Mouse (Mus musculus): Measurements from ENCODE around the gene Jmjd8. TPM values are rescaled to one million over a fixed set of nuclear protein-coding genes. Genes with fewer than 3 reads are reported as not detected.
A peak's percentile ranks its signal among the peaks of the same experiment; 100 is the strongest.

The Jmjd8 gene
- polyA plus RNA-seq, 1 experiment from 2014 or later: 55.4 TPM

DNA sequence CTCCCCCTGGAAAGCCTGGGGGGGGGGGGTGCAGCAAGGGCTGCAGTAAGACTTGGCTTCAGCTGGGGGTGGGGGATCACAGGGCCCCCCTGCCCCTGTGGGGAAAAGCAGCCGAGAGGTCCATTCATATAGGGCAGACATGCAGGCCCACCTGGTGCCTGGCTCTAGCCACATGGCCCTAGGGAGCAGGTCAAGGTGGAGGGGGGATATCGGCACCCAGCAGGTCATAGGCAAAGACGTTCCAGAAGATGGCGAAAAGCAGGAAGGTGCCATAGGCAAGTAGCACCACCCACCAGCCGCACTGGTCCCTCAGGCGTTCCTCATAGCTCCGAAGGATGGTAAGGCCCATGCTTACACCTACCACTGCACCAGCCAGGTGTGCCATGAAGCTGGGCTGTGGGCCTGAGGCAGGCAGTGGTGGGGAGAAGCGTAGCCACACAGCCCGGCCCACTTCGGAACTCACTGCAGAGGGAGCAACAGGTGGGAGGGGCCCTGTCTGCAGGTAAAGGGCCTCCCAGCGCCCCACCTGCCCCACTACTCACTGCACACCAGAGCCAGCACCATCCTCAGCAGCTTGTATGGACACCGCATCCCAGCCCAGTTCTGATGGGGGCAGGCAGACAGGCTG lies 6.0 kb downstream of the Jmjd8 start:
- Histone ChIP-seq H3K9ac (ENCODE audit: low read depth, low read length) (peak overlapping the region; percentile 77), H3K9me3 (ENCODE audit: control insufficient read depth, low read length) (no peaks in the 10 kb centered on the region), H3K27me3 (replicated peaks; ENCODE audit: control insufficient read depth, insufficient read depth, low read length) (no peaks in the 10 kb centered on the region), H3K27ac (ENCODE audit: low read depth, low read length) (no peak overlapping the region; the same call in 1 of the 2 replicates), H3K36me3 (ENCODE audit: control insufficient read depth, insufficient read depth, low read length) (peaks cover 27% of the 10 kb centered on the region), H3K4me1 (ENCODE audit: control insufficient read depth, insufficient read depth, low read depth, low read length) (peaks cover 70% of the 10 kb centered on the region), H3K4me2 (ENCODE audit: low read length) (peak overlapping the region; percentile 78), H3K4me3 (ENCODE audit: low read length) (peak overlapping the region; percentile 74; the same call in 1 of the 2 replicates)
- 84% methylated on average over 12 of the region's 12 CpGs for WGBS
- ATAC-seq: no peak

DNA sequence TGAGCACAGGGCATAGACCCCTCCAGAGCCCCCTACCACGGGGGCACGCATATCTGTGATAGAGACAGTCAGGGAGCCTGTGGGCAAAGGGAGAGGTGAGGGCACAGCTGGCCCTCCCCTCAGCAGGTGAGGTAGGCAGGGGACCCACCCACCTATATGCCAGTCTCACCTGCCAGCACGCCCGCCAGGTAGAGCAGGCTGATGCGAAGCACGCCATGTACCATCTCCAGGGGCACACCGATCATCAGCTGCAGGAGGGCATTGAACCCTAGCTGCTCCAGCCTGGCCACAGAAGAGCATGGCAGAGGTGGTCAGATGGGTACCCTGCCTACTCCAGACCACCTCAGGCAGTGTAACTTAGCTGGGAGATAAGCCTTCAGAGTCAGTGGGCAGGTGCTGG lies 6.6 kb downstream of the Jmjd8 start:
- Histone ChIP-seq H3K9ac (ENCODE audit: low read depth, low read length) (peak overlapping the region; percentile 38), H3K9me3 (ENCODE audit: control insufficient read depth, low read length) (no peaks in the 10 kb centered on the region), H3K4me1 (ENCODE audit: control insufficient read depth, insufficient read depth, low read depth, low read length) (peaks cover 65% of the 10 kb centered on the region), H3K27ac (ENCODE audit: low read depth, low read length) (no peak overlapping the region), H3K27me3 (replicated peaks; ENCODE audit: control insufficient read depth, insufficient read depth, low read length) (no peaks in the 10 kb centered on the region), H3K36me3 (ENCODE audit: control insufficient read depth, insufficient read depth, low read length) (peaks cover 29% of the 10 kb centered on the region), H3K4me3 (ENCODE audit: low read length) (no peak overlapping the region), H3K4me2 (ENCODE audit: low read length) (peak overlapping the region; percentile 5)
- no peak for ATAC-seq
- 97% methylated on average over 7 of the region's 7 CpGs for WGBS

DNA sequence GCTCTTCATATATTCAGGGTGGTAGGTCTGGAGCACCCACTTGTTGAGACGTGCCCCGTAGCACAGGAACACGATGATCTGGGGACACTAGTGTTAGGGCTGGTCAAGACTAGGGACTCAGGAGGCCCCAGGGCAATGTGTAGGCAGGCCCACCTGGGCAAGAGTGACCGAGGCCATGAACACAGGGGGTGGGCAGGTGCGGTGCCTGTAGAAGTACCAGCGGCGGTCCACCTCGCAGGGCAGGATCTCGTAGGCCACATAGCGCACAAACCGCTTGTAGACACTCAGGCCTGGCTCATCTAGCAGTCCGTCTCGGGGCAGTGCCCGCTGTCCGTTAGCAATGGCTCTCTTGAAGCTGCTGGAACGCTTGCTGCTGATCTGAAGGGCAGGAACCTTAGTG lies 7.1 kb downstream of the Jmjd8 start:
- peak overlapping the region; percentile 55; the same call in 1 of the 2 replicates for H3K4me3 ChIP-seq (ENCODE audit: low read length)
- peak overlapping the region; percentile 85 for H3K4me2 ChIP-seq (ENCODE audit: low read length)
- peaks cover 60% of the 10 kb centered on the region for H3K4me1 ChIP-seq (ENCODE audit: control insufficient read depth, insufficient read depth, low read depth, low read length)
- no peaks in the 10 kb centered on the region for H3K9me3 ChIP-seq (ENCODE audit: control insufficient read depth, low read length)
- no peak overlapping the region; the same call in 1 of the 2 replicates for H3K9ac ChIP-seq (ENCODE audit: low read depth, low read length)
- peak overlapping the region; percentile 93 for H3K27ac ChIP-seq (ENCODE audit: low read depth, low read length)
- WGBS: 92% methylated on average over 16 of the region's 16 CpGs
- H3K27me3 ChIP-seq (replicated peaks; ENCODE audit: control insufficient read depth, insufficient read depth, low read length): no peaks in the 10 kb centered on the region
- ATAC-seq: no peak
- H3K36me3 ChIP-seq (ENCODE audit: control insufficient read depth, insufficient read depth, low read length): peaks cover 29% of the 10 kb centered on the region

DNA sequence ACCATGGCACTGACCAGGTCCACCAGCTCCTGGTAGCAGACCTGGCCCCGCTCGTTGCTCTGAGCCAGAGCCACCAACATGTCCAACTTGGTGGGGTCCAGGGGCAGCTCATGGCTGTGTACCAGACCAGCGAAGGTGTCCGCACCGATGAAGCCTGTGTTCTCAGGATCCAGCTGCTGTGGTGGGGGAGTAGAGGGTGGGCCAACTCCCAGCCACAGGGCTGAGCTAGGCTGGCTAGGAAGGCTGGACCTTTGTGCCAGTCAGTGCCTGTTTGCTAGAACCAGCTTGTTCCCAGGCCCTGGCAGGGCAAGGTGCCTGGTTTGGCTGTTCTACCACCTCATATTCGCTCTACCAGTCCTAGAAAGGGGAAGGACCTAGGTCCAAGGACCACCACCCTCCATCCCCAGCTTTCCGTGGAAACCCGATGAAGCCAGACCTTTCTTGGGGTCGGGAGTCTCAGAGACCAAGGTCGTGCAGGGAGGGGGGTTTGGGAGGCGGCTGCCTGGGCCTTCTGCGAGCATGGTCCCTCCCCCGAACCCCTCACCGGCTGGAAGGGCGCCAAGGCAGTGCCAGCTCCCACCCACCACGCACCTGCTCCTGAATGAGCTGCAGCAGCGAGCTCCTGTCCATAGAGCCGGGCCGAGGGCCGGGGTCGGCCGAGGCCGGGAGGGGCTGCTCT lies 7.9 kb downstream of the Jmjd8 start:
- Histone ChIP-seq H3K9ac (ENCODE audit: low read depth, low read length) (peak overlapping the region; percentile 92), H3K4me2 (ENCODE audit: low read length) (peak overlapping the region; percentile 85), H3K4me3 (ENCODE audit: low read length) (peak overlapping the region; percentile 55), H3K27me3 (replicated peaks; ENCODE audit: control insufficient read depth, insufficient read depth, low read length) (no peaks in the 10 kb centered on the region), H3K4me1 (ENCODE audit: control insufficient read depth, insufficient read depth, low read depth, low read length) (peaks cover 53% of the 10 kb centered on the region), H3K9me3 (ENCODE audit: control insufficient read depth, low read length) (no peaks in the 10 kb centered on the region), H3K36me3 (ENCODE audit: control insufficient read depth, insufficient read depth, low read length) (peaks cover 30% of the 10 kb centered on the region), H3K27ac (ENCODE audit: low read depth, low read length) (peak overlapping the region; percentile 93)
- 19% methylated on average over 23 of the region's 23 CpGs for WGBS
- ATAC-seq: no peak; the same call in 1 of the 2 replicates

DNA sequence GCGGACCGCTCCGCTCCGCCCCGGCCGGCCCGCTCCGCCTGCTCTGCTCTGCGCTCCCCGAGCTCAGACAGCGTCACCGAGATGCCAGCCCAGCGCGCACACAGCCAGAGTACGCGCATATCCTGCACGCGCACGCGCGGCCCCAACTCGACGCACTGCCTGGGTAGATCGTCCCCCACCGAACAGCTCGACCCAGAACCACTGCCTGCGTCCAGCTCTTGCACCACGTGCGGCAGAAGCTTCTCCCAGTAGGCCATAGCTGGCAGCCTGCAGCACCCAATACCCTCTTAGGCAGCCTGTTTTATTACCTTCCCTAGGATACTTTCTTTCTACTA lies 8.4 kb downstream of the Jmjd8 start, which contains the start of gene Rhbdl1:
TSS of gene Rhbdl1 (minus strand) at position 220 of the 335 bp plus-strand sequence.
- Histone ChIP-seq H3K4me3 (ENCODE audit: low read length) (peak within 1 kb of the TSS; percentile 55), H3K4me2 (ENCODE audit: low read length) (peak within 1 kb of the TSS; percentile 85), H3K27me3 (replicated peaks; ENCODE audit: control insufficient read depth, insufficient read depth, low read length) (no peaks in the 10 kb centered on the region), H3K9ac (ENCODE audit: low read depth, low read length) (peak within 1 kb of the TSS; percentile 92), H3K9me3 (ENCODE audit: control insufficient read depth, low read length) (no peaks in the 10 kb centered on the region), H3K27ac (ENCODE audit: low read depth, low read length) (peak within 1 kb of the TSS; percentile 93), H3K36me3 (ENCODE audit: control insufficient read depth, insufficient read depth, low read length) (peaks cover 35% of the 10 kb centered on the region), H3K4me1 (ENCODE audit: control insufficient read depth, insufficient read depth, low read depth, low read length) (peaks cover 47% of the 10 kb centered on the region)
- WGBS: under 1% methylated on average over 29 of the region's 29 CpGs
- peak; percentile 52 for ATAC-seq

DNA sequence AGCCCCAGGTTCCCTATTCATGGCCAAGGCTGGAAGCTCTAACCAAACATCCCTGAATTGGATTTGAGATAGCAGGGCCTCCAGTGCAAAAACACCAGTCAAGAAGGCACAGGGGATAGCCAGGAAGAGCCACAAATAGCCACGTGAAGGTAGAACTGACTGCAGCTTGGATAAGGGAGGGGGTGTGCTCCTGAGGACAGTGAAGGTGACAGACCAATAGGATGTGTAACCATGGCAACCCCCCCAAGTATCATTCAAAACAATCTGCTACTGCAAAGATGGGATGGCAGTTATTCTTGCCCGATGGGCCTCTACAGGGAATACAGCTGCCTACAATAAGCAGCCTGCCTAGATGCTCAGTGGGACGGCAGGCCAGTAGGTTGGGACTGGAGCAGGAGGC lies 8.9 kb downstream of the Jmjd8 start:
- peak overlapping the region; percentile 92 for H3K9ac ChIP-seq (ENCODE audit: low read depth, low read length)
- H3K4me2 ChIP-seq (ENCODE audit: low read length): peak overlapping the region; percentile 85
- H3K4me1 ChIP-seq (ENCODE audit: control insufficient read depth, insufficient read depth, low read depth, low read length): peaks cover 46% of the 10 kb centered on the region
- peak overlapping the region; percentile 93 for H3K27ac ChIP-seq (ENCODE audit: low read depth, low read length)
- no peak for ATAC-seq
- no peaks in the 10 kb centered on the region for H3K27me3 ChIP-seq (replicated peaks; ENCODE audit: control insufficient read depth, insufficient read depth, low read length)
- peaks cover 40% of the 10 kb centered on the region for H3K36me3 ChIP-seq (ENCODE audit: control insufficient read depth, insufficient read depth, low read length)
- no peaks in the 10 kb centered on the region for H3K9me3 ChIP-seq (ENCODE audit: control insufficient read depth, low read length)
- H3K4me3 ChIP-seq (ENCODE audit: low read length): no peak overlapping the region
- 7% methylated on average over 3 of the region's 3 CpGs for WGBS

DNA sequence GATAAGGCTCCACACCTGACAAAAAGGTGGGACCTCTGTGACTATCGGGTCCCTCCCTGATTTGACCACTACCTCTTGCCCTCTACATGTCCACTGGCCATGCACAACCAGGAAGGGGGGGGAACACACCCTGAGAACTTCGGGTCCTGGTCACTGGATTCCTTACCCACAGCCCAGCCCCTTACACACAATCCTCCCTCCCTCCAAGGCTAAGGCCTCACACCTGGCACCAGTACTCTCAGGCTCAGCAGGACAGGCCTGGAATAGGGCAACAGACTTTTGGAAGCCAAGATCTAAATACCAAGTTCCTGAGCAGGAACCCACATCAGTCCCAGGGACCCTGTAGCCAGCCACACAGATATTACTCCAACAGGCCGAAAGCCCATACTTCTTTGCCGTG lies 10.2 kb downstream of the Jmjd8 start:
- no peak for ATAC-seq
- peaks cover 52% of the 10 kb centered on the region for H3K4me1 ChIP-seq (ENCODE audit: control insufficient read depth, insufficient read depth, low read depth, low read length)
- WGBS: 85% methylated on average over 4 of the region's 4 CpGs
- no peaks in the 10 kb centered on the region for H3K9me3 ChIP-seq (ENCODE audit: control insufficient read depth, low read length)
- no peak overlapping the region for H3K27ac ChIP-seq (ENCODE audit: low read depth, low read length)
- H3K27me3 ChIP-seq (replicated peaks; ENCODE audit: control insufficient read depth, insufficient read depth, low read length): no peaks in the 10 kb centered on the region
- H3K4me2 ChIP-seq (ENCODE audit: low read length): no peak overlapping the region
- no peak overlapping the region for H3K4me3 ChIP-seq (ENCODE audit: low read length)
- H3K36me3 ChIP-seq (ENCODE audit: control insufficient read depth, insufficient read depth, low read length): peaks cover 40% of the 10 kb centered on the region
- H3K9ac ChIP-seq (ENCODE audit: low read depth, low read length): no peak overlapping the region

DNA sequence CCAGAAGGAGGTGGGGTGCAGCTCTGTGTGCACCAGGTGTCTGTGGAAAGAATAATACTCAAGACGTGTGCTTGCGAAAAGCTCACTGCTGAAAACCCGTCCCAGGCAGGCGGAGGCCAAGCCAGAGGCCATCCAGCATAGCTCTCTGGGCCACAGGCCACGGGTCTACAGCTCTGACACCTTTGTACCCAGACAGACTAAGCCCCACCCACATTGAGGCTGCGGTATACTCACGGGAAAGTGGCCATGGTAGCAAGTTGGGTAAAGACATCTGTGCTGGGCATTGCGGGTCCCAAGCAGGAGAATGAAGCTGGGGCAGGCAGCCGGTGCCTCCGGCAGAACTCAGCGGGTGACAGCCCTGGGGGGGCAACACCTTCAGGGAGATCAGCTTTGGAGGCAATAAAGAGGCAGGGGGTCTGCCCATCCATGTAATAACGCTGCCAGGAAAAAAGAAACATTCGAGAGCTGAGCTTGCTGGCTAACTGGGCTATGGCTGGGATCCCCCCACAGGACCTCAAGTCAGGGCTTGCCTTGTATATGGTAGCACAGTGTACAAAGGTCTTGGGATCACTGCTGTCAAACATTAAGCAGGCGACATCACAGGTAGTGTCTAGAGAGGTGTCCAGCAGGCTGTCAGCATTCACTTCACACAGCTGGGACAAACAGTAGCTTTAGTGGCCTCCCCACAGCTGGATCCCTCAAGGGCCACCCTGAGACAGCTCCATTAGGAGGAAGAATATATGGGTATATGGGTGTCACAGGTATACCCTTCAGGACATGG lies 11.0 kb downstream of the Jmjd8 start:
- H3K27me3 ChIP-seq (replicated peaks; ENCODE audit: control insufficient read depth, insufficient read depth, low read length): no peaks in the 10 kb centered on the region
- H3K36me3 ChIP-seq (ENCODE audit: control insufficient read depth, insufficient read depth, low read length): peaks cover 40% of the 10 kb centered on the region
- H3K4me3 ChIP-seq (ENCODE audit: low read length): no peak overlapping the region
- H3K9me3 ChIP-seq (ENCODE audit: control insufficient read depth, low read length): no peaks in the 10 kb centered on the region
- ATAC-seq: no peak
- WGBS: 84% methylated on average over 14 of the region's 14 CpGs
- no peak overlapping the region for H3K4me2 ChIP-seq (ENCODE audit: low read length)
- H3K27ac ChIP-seq (ENCODE audit: low read depth, low read length): no peak overlapping the region
- H3K4me1 ChIP-seq (ENCODE audit: control insufficient read depth, insufficient read depth, low read depth, low read length): peaks cover 46% of the 10 kb centered on the region
- H3K9ac ChIP-seq (ENCODE audit: low read depth, low read length): no peak overlapping the region

DNA sequence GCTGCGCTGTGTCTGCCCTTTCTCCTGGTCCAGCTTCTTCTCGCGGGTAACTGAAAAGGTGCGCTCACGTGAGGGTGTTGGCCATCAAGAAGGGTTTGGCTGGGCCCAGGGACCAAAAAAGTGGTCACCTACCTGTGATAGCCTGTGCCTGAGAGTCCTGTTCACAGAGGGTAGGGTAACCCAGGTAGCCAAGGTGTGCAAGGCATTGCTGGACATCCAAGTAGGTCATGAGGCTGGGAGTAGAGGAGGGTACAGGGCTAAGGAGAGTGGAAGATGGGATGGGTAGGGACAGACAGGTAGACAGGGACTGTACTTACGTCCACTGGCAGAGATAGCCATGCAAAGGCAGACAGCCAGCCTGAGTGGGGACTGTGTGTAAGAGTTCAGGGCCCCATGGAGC lies 11.9 kb downstream of the Jmjd8 start:
- Histone ChIP-seq H3K4me3 (ENCODE audit: low read length) (no peak overlapping the region), H3K36me3 (ENCODE audit: control insufficient read depth, insufficient read depth, low read length) (peaks cover 38% of the 10 kb centered on the region), H3K9me3 (ENCODE audit: control insufficient read depth, low read length) (no peaks in the 10 kb centered on the region), H3K27ac (ENCODE audit: low read depth, low read length) (no peak overlapping the region), H3K9ac (ENCODE audit: low read depth, low read length) (no peak overlapping the region), H3K27me3 (replicated peaks; ENCODE audit: control insufficient read depth, insufficient read depth, low read length) (no peaks in the 10 kb centered on the region), H3K4me1 (ENCODE audit: control insufficient read depth, insufficient read depth, low read depth, low read length) (peaks cover 42% of the 10 kb centered on the region), H3K4me2 (ENCODE audit: low read length) (no peak overlapping the region)
- 98% methylated on average over 6 of the region's 6 CpGs for WGBS
- ATAC-seq: no peak
